Comparison of ENCODE assay signal across 28 mouse cellular contexts in the genomic region with DNA sequence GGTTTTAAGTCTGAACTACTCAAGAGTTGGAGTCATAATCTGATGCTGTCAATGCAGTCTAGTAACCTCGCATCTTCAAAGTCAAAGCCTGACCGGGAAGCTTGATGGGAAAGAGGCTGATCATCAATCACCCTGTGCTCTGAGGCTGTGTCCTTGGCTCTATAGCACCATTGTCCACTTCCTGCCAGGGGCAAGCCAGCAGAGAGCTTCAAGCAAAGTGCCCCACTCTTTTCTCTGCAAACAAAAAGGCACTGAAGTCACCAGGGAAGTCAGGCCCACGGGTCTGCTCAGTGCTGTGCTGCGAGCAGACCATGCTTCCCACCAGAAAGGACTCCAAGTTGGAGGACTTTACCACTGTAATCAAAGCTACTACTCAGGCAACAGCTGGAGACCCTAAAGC. TPM values are rescaled to one million over a fixed set of nuclear protein-coding genes. Genes with fewer than 3 reads are reported as not detected.
DNase-seq lines count a peak whose midpoint lies in the region; ATAC-seq lines count a peak whose summit lies in the region.
"Had no signal": no experiment of that assay in that cellular context is flagged by ENCODE, and none has a peak within 500 bp of the region (broad histone marks: within the 10 kb centered on the region; RNA-seq: fewer than 3 reads in every experiment).

No protein-coding gene starts in this region.

- no peak for ATAC-seq in midbrain, embryonic 11.5 days (ENCODE audit: low FRiP score)
- ATAC-seq in midbrain, embryonic 13.5 days = no peak
- ATAC-seq: activated CD4-positive, CD25-positive, alpha-beta regulatory T cell, adult 4 months; CD4-positive, CD25-positive, alpha-beta regulatory T cell, adult 4 months; forebrain, embryonic 14.5 days; forebrain, embryonic 16.5 days; Patski had no signal

- H3K4me1 ChIP-seq in midbrain, embryonic 11.5 days (ENCODE audit: control insufficient read depth, insufficient read depth, low read length) = no peaks in the 10 kb centered on the region
- H3K4me1 ChIP-seq in midbrain, embryonic 13.5 days (replicated peaks) = no peaks in the 10 kb centered on the region
- H3K4me1 ChIP-seq: embryonic facial prominence, embryonic 13.5 days; forebrain, embryonic 10.5 days; forebrain, embryonic 12.5 days had no signal

- no peaks in the 10 kb centered on the region for H3K9me3 ChIP-seq in midbrain, embryonic 11.5 days (ENCODE audit: control insufficient read depth, low read length)
- H3K9me3 ChIP-seq in midbrain, embryonic 13.5 days = no peaks in the 10 kb centered on the region
- H3K9me3 ChIP-seq: embryonic facial prominence, embryonic 13.5 days; embryonic facial prominence, embryonic 15.5 days; forebrain, embryonic 10.5 days; forebrain, embryonic 12.5 days; G1E had no signal

- H3K36me3 ChIP-seq in midbrain, embryonic 11.5 days (ENCODE audit: control insufficient read depth, insufficient read depth, low read length) = peaks cover 5% of the 10 kb centered on the region; the same call in 1 of the 2 replicates
- H3K36me3 ChIP-seq in midbrain, embryonic 13.5 days = peaks cover 77% of the 10 kb centered on the region

- no peak overlapping the region for H3K4me2 ChIP-seq in midbrain, embryonic 11.5 days
- no peak overlapping the region for H3K4me2 ChIP-seq in midbrain, embryonic 13.5 days (replicated peaks)
- H3K4me2 ChIP-seq: embryonic facial prominence, embryonic 13.5 days; embryonic facial prominence, embryonic 15.5 days; forebrain, embryonic 12.5 days had no signal

- no peak overlapping the region for H3K4me3 ChIP-seq in midbrain, embryonic 11.5 days (ENCODE audit: low read depth, low read length)
- no peak overlapping the region for H3K4me3 ChIP-seq in midbrain, embryonic 13.5 days (replicated peaks)
- H3K4me3 ChIP-seq: embryonic facial prominence, embryonic 13.5 days; embryonic facial prominence, embryonic 15.5 days; erythroblast, embryonic 14.5 days; forebrain, embryonic 10.5 days; forebrain, embryonic 12.5 days had no signal

- peak; percentile 75 to 85 for DNase-seq in adrenal gland, adult (ENCODE audit: inconsistent age in 2 of 2, low spot score in 1 of 2)
- no peak for DNase-seq in adrenal gland, postnatal 4 days (ENCODE audit: low spot score in 2 of 2)
- DNase-seq in adrenal gland, adult 8-10 months = peak; percentile 68
- DNase-seq in adrenal gland, adult 18-20 months (ENCODE audit: low spot score in 2 of 2) = no peak
- peak; percentile 54 for DNase-seq in midbrain, embryonic 11.5 days (ENCODE audit: low spot score, missing footprints)
- DNase-seq in adrenal gland, postnatal 36 days = peak; percentile 57 to 58
- DNase-seq in testis, postnatal 10 days (ENCODE audit: low spot score) = no peak
- DNase-seq: B cell, adult 2 months; cerebellum, adult 11 months; cerebellum, adult 18-20 months; cerebellum, adult 8-10 months; cerebellum, adult 9-11 months; cerebellum, postnatal 14 days; cerebellum, postnatal 36 days; embryo, embryonic 11 days had no signal

- H3K9ac ChIP-seq in midbrain, embryonic 11.5 days (ENCODE audit: low read length) = no peak overlapping the region
- no peak overlapping the region for H3K9ac ChIP-seq in midbrain, embryonic 13.5 days (replicated peaks)
- H3K9ac ChIP-seq: embryonic facial prominence, embryonic 13.5 days; embryonic facial prominence, embryonic 15.5 days; forebrain, embryonic 12.5 days had no signal

- no peak overlapping the region for H3K27ac ChIP-seq in midbrain, embryonic 11.5 days (ENCODE audit: low read depth, low read length)
- no peak overlapping the region for H3K27ac ChIP-seq in midbrain, embryonic 13.5 days
- H3K27ac ChIP-seq: embryonic facial prominence, embryonic 13.5 days; embryonic facial prominence, embryonic 15.5 days; forebrain, embryonic 10.5 days; forebrain, embryonic 12.5 days had no signal

- no peaks in the 10 kb centered on the region for H3K27me3 ChIP-seq in midbrain, embryonic 11.5 days (ENCODE audit: control insufficient read depth, insufficient read depth, low read length)
- no peaks in the 10 kb centered on the region for H3K27me3 ChIP-seq in midbrain, embryonic 13.5 days
- H3K27me3 ChIP-seq: CH12.LX; embryonic facial prominence, embryonic 13.5 days; embryonic facial prominence, embryonic 15.5 days; forebrain, embryonic 12.5 days; Patski had no signal

- WGBS in midbrain, embryonic 11.5 days = 89% methylated on average over 4 of the region's 4 CpGs
- WGBS in midbrain, embryonic 13.5 days = 89% methylated on average over 4 of the region's 4 CpGs

RNA-seq across cellular contexts. Expression of a gene that starts 24.3 kb away (rescaled TPM):
- total RNA-seq in adrenal gland, postnatal 4 days (2021) = 10 to 100 TPM; 47.4 to 49.9 TPM
- total RNA-seq in adrenal gland, adult 8-10 months (2022) = 10 to 100 TPM; 44.9 to 56.7 (median 50.0) TPM
- 10 to 100 TPM; 33.7 to 40.4 TPM for total RNA-seq in adrenal gland, adult 18-20 months (2021)
- polyA plus RNA-seq in midbrain, embryonic 11.5 days (2014; fragmentation: Nextera tagmentation; extraction: Ambion mirVana) = 55.7 and 56.7 TPM in 2 replicates
- 49.3 and 53.8 TPM in 2 replicates for polyA plus RNA-seq in midbrain, embryonic 13.5 days (2015; fragmentation: Nextera tagmentation; extraction: Ambion mirVana)
- 10 to 100 TPM; 34.8 to 46.9 TPM for total RNA-seq in adrenal gland, postnatal 36 days (2021)

RNA-seq across cellular contexts. Expression of a gene that starts 39.1 kb away (rescaled TPM):
- 1 to 10 TPM; 7.9 to 8.4 TPM for total RNA-seq in adrenal gland, postnatal 4 days (2021)
- 1 to 10 TPM; 4.9 to 9.5 (median 6.3) TPM for total RNA-seq in adrenal gland, adult 8-10 months (2022)
- 1 to 10 TPM; 5.5 to 7.1 TPM for total RNA-seq in adrenal gland, adult 18-20 months (2021)
- 17.2 and 23.4 TPM in 2 replicates for polyA plus RNA-seq in midbrain, embryonic 11.5 days (2014; fragmentation: Nextera tagmentation; extraction: Ambion mirVana)
- polyA plus RNA-seq in midbrain, embryonic 13.5 days (2015; fragmentation: Nextera tagmentation; extraction: Ambion mirVana) = 18.3 and 19.2 TPM in 2 replicates
- total RNA-seq in adrenal gland, postnatal 36 days (2021) = 1 to 10 TPM; 4.3 to 7.3 TPM

Comparison
In these comparisons a context has a peak if more than half of its experiments do, and no peak if none do; other contexts are left out.
1. DNase-seq: peak in adrenal gland, adult (2 of 2), adrenal gland, adult 8-10 months (single experiment), midbrain, embryonic 11.5 days (single experiment) and adrenal gland, postnatal 36 days (2 of 2); none in adrenal gland, postnatal 4 days (0 of 2), adrenal gland, adult 18-20 months (0 of 2) and testis, postnatal 10 days (single experiment).